Mouse (Mus musculus) v-Abl transformed pro-B cells (cell line): ENCODE results near the gene Atp5s.

ENCODE experiments used
- in situ Hi-C, 2 experiments: fragments of 400-800 bp; cut with MboI; formaldehyde crosslinking; loops; one replicate each; pipeline ENCODE4 v1.15.1; 2025; ENCODE audit not compliant: unreplicated experiment in 2 of 2

Atp5s gene

GRCm38 (mm10) chr12:69724711-69725460 lies at the start of gene Atp5s, which contains the start of gene L2hgdh:
Gene Atp5s (plus strand): TSS chr12:69724950.
Gene L2hgdh (minus strand): TSS chr12:69724873.
- in situ Hi-C loops: no loop called here

- in situ Hi-C loops: no loop called here
Measured at GRCm38 (mm10) chr12:69676157-69676556, 48.6 kb upstream of the Atp5s start.

- in situ Hi-C loops: no loop called here
Measured at GRCm38 (mm10) chr12:69680635-69681565, 43.9 kb upstream of the Atp5s start.

- in situ Hi-C loops: no loop called here
Measured at GRCm38 (mm10) chr12:69681566-69682061, 43.1 kb upstream of the Atp5s start, which contains the start of gene Sos2. Gene Sos2 (minus strand): TSS chr12:69681852.

- in situ Hi-C loops: no loop called here
Measured at GRCm38 (mm10) chr12:69682065-69682787, 42.5 kb upstream of the Atp5s start.

- in situ Hi-C loops: no loop called here
Measured at GRCm38 (mm10) chr12:69682788-69683419, 41.8 kb upstream of the Atp5s start.

- in situ Hi-C loops: no loop called here
Measured at GRCm38 (mm10) chr12:69683537-69683936, 41.2 kb upstream of the Atp5s start.

- in situ Hi-C loops: no loop called here
Measured at GRCm38 (mm10) chr12:69688368-69688767, 36.4 kb upstream of the Atp5s start.

GRCm38 (mm10) chr12:69689094-69689493 lies 35.7 kb upstream of the Atp5s start:
- in situ Hi-C loops: no loop called here

GRCm38 (mm10) chr12:69690714-69691113 lies 34.0 kb upstream of the Atp5s start:
- in situ Hi-C loops: loop anchor here (5.0 to 10.0 kb wide), 6 partner anchors 96 to 558 kb away; partner anchors contain the start of gene Nemf (in 2 of the 2)

GRCm38 (mm10) chr12:69693471-69693870 lies 31.3 kb upstream of the Atp5s start:
- in situ Hi-C loops: loop anchor here (5.0 to 10.0 kb wide), 6 partner anchors 99 to 561 kb away; partner anchors contain the start of gene Nemf (in 2 of the 2)

- in situ Hi-C loops: loop anchor here in 1 of 2 experiments (10.0 kb wide), 3 partner anchors 102 to 482 kb away; partner anchors contain the start of gene Nemf
Measured at GRCm38 (mm10) chr12:69696746-69697145, 28.0 kb upstream of the Atp5s start.

GRCm38 (mm10) chr12:69698352-69698751 lies 26.4 kb upstream of the Atp5s start:
- in situ Hi-C loops: loop anchor here in 1 of 2 experiments (10.0 kb wide), 3 partner anchors 104 to 484 kb away; partner anchors contain the start of gene Nemf

- in situ Hi-C loops: no loop called here
Measured at GRCm38 (mm10) chr12:69704799-69705458, 19.8 kb upstream of the Atp5s start.

- in situ Hi-C loops: no loop called here
Measured at GRCm38 (mm10) chr12:69713628-69714027, 11.1 kb upstream of the Atp5s start.

- in situ Hi-C loops: no loop called here
Measured at GRCm38 (mm10) chr12:69722857-69723256, 1.9 kb upstream of the Atp5s start.

GRCm38 (mm10) chr12:69723376-69723775 lies 1.4 kb upstream of the Atp5s start:
- in situ Hi-C loops: no loop called here

- in situ Hi-C loops: no loop called here
Measured at GRCm38 (mm10) chr12:69724018-69724710, 586 bp upstream of the Atp5s start.
